ENCODE assay signal across 8 mouse cellular contexts in the genomic region with DNA sequence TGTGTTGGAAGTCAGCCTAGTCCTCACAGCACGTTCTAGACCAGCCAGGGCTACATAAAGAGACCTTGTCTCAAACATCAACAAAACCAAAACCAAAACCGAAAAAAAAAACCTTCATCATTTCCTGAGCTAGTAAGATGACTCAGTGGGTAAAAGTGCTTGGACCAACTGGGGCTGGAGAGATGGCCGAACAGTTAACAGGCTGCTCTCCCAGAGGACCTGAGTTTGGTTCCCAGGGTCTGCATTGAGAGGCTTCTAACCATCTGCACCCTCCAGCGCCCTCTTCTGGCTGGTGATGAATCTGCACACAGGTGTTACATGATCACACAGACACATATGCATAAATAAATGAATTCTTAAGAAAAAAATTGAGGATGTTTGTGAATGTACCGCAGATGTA. TPM values are rescaled to one million over a fixed set of nuclear protein-coding genes. Genes with fewer than 3 reads are reported as not detected.
A peak's percentile ranks its signal among the peaks of the same experiment; 100 is the strongest.
DNase-seq lines count a peak whose midpoint lies in the region.

No protein-coding gene starts in this region.

- peak; percentile 24 for DNase-seq in embryo, embryonic 10.5 days (ENCODE audit: low spot score)
- no peak for DNase-seq in embryo, embryonic 9.5 days (ENCODE audit: extremely low spot score)
- DNase-seq in 3134 (ENCODE audit: extremely low read depth, insufficient read length, low spot score) (peak; percentile 76), NIH3T3 (ENCODE audit: low read depth) (peak; percentile 87)
- peak; percentile 35 for DNase-seq in lung, postnatal 14 days
- DNase-seq in ovary, adult 18-20 months (ENCODE audit: low spot score): no peak
- DNase-seq in layer of hippocampus, adult 9-10 months (ENCODE audit: low spot score): no peak
- DNase-seq in urinary bladder, adult 2 months (ENCODE audit: low spot score): no peak

RNA-seq across cellular contexts. Expression of a gene that starts 6.3 kb away (rescaled TPM):
- 4.5 and 5.6 TPM in 2 replicates for polyA plus RNA-seq in urinary bladder, adult 2 months (2012; rRNA removed)

RNA-seq across cellular contexts. Expression of a gene that starts 15.3 kb away (rescaled TPM):
- 119 and 147 TPM in 2 replicates for polyA plus RNA-seq in urinary bladder, adult 2 months (2012; rRNA removed)

RNA-seq across cellular contexts. Expression of a gene that starts 41.4 kb away (rescaled TPM):
- 23.3 and 23.7 TPM in 2 replicates for polyA plus RNA-seq in urinary bladder, adult 2 months (2012; rRNA removed)

RNA-seq across cellular contexts. Expression of a gene that starts 43.7 kb away (rescaled TPM):
- polyA plus RNA-seq in urinary bladder, adult 2 months (2012; rRNA removed): 374 and 394 TPM in 2 replicates

RNA-seq across cellular contexts. Expression of a gene that starts 55.5 kb away (rescaled TPM):
- polyA plus RNA-seq in urinary bladder, adult 2 months (2012; rRNA removed): 33.1 and 40.7 TPM in 2 replicates

Comparison
In these comparisons a context has a peak if more than half of its experiments do, and no peak if none do; other contexts are left out.
1. DNase-seq: peak in embryo, embryonic 10.5 days (single experiment), 3134 (single experiment), NIH3T3 (single experiment) and lung, postnatal 14 days (single experiment); none in embryo, embryonic 9.5 days (single experiment), ovary, adult 18-20 months (single experiment), layer of hippocampus, adult 9-10 months (single experiment) and urinary bladder, adult 2 months (single experiment).